Mouse (Mus musculus) gastrocnemius, postnatal 10 days (tissue): Measurements from ENCODE around the gene Deup1. TPM values are rescaled to one million over a fixed set of nuclear protein-coding genes. Genes with fewer than 3 reads are reported as not detected.

Source experiments
- DNase-seq: peaks from one replicate; pipeline ENCODE4 v3.0.0; 2021; ENCODE audit warnings: mixed read lengths
- long read RNA-seq, 2 experiments: library from polyadenylated mRNA; stranded (forward); transcript quantifications; one replicate each; pipeline ENCODE4 v2.0.0; 2021
- total RNA-seq, 2 experiments: library from RNA; stranded (reverse); gene quantifications; 2 replicates each; pipeline ENCODE4 v1.2.3; 2021

The Deup1 gene
- under 1 TPM; 0.09 to 0.11 TPM for total RNA-seq
- long read RNA-seq, experiment 1, partial matches to known transcripts: 1 of 1 reads
- long read RNA-seq, experiment 1, other reads (novel, unspliced or antisense): 0 of 1 reads
- long read RNA-seq, experiment 2: 0 reads

DNA sequence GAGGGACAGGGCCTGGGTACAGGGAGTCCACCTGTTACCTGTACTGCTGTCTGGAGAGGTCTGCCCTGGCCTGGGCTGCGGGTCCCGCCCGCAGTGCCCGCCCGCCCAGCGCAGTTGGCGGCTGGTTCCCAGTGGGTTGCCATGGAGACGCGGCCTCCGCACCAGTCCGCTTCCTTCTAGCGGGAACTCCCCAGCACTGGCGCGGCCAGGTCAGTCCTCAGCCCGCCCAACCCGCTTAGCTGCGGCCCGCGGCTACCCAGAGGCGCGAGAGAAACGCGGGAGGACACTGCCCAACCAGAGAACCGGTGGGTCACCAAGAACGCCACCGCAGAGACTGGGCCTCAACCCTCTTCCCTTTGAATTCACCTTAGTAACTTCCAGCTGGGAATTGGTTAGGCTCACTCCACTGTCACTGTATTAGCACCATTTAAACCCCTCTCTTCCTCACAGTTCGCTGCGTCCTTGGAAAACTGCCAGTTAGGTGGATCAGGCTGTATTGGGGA, at the start of gene Deup1:
Gene Deup1, minus strand, starts transcription at position 149 of the 503 bp plus-strand sequence.
- peak; percentile 39 for DNase-seq

DNA sequence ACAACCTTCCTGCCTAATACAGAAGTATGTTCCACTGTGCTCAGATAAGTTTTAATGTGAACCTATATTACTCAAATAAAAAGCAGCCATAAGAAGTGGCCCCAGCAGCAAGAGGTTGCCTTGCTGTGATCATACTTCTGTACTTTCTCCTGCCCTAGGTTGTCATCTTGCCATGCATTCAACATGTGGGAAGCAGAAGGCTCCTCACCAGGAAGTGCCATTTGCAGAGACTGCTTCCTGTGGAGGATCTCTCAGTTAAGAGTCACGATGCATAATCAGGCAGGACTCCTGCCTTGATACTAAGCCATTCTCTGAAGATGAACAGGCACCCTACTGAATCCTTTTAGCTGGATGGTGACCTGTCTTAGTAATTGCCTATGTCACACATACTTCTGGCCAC, 44.5 kb upstream of the Deup1 start:
- DNase-seq: no peak

DNA sequence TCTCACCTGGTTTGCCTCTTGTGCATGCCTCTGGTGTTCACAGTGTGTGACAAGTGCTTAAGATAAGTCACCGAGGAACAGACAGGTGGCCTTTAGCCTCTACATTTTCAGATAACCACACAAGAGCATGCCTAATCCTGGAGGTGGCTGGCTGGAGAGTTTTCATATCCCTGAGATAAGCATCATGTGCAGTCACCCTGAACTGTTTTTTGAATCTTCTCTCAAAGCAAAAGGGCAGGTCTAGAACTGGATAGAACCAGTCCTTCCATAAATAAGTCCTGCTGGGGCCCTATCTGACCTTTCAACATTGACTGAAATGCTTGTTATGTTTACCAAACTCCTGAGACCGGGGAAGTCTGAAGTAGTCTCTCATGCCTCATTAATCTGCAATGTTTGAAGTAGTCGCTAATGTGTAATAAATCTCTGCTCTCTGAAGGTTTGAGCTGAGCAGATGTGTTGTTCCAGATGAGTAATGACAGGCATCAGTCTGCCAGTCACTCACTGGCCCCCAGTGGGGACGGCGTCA, 42.3 kb upstream of the Deup1 start:
- no peak for DNase-seq

DNA sequence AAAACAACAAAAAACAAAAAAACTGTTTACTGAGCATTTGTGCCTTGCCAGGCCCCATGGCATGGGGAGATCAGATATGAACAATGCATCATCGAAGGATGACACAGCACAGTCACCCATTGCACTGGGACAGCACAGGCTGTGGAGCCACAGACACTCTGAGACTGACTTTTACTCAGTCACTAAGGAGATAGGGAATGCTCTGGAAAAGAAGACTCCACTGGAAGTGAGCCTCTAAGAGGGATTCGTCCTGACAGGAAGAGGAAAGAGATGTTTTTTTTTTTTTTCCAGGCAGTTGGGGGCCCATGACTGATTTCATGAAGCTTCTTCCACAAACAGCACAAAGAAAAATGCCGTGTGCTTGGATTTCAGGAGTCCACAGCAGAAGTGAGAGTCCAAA, 41.7 kb upstream of the Deup1 start:
- no peak for DNase-seq

DNA sequence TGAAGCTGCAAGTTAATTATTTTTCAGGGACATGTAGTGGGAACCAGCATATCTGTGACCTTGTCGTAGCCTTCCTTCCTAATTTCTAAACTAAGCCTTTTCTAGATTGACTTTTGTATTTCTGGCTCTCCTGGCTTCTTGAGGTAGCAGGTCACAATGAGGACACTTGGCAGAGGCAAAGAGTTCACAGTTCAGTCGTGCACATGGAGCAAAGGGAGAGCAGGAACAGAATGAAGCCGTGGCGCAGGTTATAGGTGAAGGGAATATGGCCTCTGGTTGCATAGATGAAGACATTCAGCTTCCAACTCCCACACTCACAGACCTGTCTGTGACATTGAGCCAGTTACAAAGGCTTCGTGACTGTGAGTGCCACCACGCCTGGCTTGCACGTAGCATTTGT, 36.9 kb upstream of the Deup1 start:
- no peak for DNase-seq

DNA sequence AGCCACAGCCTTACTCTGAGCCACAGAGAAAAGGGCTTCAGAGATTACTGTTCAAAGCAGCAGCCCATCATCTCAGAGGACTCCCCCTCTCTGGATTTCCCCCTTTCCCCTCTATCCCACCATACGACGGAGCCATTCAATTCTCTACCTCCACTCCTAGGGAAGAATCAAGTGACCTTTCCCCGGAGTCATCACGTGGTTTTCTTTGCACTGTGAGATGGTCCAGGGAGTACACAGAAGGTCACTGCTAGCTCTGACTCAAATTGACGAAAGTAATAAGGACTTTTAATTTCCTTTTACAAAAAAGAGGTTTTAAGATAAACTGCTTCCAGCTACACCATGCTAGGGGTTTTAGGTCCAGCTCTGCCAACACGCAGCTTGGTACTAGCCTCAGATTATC, 31.3 kb upstream of the Deup1 start:
- no peak for DNase-seq

DNA sequence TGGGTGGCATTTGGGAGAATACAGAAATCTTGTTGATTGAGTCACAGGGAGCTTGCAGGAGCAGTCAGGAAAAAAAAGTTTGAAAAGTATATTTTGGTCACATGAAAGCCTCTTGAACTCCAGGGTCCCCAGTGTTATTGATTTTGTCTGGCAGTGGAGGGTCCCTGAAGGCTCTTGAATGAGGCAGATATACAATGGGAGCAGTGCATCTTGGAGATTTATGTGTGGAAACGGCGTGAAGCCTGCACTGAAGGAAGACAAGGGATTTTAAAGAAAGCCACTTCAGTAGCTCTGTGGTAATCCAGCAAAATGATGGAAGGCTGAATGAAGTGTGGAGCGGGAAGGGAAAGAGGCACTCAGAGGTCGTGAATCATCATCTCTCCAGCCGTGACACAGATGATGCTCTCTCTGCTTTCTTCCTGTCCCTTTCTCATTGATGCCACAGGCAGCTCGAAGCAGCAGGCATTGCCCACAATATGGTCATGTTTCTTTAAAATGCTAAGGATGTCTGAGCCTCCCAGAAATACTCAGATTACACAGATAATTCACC, 30.6 kb upstream of the Deup1 start:
- DNase-seq: no peak

DNA sequence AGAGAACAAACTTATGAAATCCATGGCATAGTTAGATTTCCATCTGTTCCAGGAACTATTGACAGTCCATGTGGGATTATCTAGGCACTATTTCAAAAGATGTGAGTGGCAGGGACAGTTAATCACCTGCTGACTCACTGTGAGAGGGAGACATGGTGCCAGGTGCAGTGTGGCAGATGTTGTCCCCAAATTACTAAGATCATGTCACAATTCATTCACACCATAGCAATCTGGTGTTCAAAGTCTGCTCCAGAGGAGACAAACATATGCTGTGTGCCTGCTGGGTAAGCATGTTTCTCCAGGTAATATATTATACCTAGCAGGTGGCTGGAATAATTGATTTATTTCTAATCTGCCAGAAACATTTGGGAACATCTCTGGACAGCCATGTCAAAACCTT, 25.3 kb upstream of the Deup1 start:
- DNase-seq: no peak

DNA sequence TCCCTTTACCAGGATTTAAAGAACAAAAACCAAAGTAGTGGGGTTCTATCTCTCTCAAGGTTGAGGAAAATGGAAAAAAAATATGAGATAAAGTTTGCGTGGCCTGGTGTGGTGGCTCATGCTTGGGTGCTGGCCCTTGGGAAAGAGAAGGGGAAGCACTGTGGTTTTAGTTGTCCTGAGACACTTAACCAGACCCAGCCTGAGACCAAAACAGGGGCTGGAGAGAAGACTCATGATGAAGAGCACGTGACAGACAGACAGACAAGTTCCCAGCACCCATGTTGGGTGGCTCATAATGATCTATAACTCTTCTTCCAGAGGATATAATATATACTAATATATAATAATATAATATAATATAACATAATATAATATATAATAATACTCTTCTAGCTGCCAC, 22.2 kb upstream of the Deup1 start:
- DNase-seq: no peak

DNA sequence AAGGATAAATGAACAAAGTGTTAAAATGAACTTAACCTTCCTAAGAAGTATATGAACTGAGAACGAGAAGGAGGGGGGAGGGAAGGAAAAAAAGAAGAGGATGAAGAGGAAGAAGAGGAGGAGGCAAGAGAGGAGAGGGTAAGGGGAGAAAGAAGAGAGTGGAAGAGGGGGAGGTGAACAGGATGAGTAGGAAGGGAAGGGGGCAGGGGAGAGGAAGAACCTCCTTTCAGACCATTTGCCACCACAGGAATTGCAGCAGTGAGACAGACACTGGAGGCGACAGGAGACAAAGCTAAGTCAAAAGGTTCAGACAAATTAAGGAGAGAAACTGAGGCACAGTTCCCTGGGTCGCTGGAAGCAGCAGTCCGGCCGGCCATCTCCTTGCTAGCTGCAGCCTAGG, 349 bp downstream of the Deup1 start:
- DNase-seq: no peak

DNA sequence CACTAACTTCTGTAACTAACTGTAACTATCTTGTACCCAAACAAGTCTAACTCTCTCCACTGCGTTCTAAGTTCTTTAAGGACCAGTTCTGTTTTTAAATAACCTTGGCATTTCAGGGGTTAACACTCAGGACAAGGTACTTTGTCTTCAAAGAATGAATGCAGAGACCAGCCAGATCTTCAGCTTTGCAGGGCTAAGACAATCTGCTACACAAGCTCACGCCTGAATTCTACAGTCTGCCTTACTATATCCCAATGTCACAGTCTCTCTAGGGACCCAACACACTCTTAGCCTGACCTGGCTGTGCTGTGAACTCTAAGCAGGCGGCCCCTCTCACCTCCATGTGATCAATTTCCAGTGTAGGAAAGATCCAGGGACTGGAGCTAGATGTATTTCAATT, 3.0 kb downstream of the Deup1 start:
- no peak for DNase-seq

DNA sequence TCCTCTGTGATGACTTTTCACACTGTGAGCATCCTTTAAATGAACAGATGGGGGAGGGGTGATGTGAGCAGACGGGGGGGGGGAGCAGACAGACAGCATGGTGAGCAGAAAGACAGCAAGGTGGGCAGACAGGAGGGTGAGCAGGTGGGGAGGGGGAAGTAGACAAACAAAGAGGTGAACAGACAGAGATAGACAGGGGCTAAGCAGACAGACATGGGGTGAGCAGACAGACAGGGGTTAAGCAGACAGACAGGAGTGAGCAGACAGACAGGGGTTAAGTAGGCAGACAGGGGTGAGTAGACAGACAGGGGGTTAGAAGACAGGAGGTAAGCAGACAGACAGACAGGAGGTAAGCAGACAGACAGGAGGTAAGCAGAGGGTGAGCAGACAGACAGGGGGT, 8.0 kb downstream of the Deup1 start:
- no peak for DNase-seq

DNA sequence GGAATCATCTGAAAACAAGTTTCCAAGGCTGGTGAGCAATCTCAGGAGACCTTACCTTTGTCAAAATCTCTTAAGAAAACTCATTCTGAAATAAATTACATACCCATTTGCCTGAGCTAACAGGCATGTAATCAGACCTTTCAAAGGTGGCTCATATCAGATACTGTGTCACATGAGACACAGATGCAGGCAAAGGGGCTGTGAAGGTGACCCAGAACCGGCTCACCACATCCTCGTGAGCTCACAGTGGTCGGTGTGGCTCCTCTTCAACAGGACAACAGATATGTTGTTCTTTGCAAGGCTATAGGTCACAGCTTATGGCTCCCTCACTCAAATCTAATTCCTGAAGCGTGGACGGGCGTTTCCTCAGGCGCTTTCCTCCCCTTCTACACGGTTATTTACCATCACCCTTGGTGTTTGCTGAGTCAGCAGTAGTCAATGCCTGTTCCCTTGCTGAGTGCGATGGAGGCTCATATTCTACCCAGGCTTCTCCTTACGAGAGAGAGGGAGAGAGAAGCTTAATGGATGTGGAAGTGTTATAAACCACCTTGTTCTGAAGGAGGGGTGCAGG, 8.6 kb downstream of the Deup1 start:
- no peak for DNase-seq

DNA sequence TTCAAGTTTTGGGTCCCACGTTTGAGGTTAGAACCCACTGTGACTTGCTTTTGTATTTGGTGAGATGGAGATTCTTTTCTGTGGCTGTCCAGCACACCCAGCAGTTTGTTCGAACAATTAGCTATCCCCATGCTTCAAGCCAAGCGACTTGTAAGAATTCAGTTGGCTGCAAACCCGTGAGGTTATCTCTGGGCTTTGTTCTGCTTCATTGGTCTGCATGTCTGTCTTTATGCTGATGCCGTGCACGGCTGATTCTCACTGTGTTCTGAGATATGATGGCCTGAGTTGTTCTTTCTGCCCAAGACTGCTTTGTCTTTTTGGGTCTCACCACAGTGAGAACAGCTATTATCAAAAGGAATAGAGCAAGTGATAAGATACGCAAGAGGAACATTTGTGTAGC, 10.7 kb downstream of the Deup1 start:
- DNase-seq: no peak

DNA sequence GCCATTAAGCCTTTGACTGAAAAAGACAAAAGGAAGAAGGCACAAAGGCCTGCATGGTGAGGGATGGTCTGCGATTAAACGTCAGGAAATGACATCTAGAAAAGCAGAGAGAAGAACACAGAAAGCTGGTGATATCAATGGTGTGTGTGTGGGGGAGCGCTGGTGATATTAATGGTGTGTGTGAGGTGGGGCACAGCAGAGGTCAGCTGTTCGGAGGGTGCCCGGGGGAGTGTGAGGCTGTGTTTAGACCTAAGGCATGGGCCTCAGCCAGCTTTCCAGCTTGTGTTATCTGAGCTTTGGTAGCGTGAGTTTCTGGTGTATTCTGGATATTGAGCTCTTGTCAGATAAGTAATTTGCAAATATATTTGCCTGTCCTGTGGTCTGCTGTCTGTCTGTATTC, 11.3 kb downstream of the Deup1 start:
- no peak for DNase-seq

DNA sequence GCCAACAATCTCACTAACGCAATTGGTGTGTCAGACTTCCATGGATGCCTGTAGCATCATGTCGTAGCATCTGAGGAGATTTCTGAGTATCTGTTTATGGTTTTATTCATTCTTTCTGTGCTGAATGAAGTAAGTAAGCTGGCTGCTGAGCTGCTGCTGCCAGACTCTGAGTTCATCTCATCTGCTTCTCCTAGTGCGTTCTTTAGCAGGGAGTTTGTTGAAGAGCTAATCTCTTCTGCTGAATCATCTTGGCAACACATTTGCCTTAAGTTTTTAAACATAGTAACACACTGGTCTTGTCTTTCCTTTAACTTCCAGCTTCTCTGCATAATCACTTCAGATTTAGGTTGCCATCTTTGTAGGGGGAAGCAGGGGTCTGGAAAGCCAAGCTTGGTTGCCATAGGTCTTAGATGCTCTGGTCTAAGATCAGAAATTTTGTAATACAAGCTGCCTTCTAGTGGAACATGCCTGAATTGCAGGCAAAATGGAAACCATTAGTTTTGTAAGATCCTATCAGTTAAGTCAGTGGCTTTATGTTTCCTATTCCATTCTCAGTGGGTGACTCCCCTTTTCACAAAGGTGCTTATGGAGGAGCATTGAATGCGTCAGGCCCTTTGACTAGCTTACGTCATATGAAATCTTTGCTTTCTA, 18.3 kb downstream of the Deup1 start:
- DNase-seq: no peak

DNA sequence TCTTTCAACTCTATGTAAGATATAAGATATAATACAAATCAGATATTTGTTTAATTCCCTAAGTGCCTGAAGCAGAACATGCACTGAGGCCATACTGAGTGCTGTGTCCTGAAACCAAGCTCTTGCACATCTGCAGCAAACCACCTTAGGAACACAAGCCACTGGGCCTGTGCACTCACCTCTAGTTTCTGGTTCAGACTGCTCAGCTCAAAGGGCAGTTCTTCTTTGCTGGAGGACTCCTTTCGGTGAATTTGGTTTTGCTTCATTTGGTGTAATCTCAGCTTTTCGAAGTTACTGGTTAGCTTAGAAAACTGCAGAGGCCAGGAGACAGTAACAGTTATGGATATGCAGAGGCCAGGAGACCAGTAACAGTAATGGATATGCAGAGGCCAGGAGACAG, 20.1 kb downstream of the Deup1 start:
- DNase-seq: no peak

DNA sequence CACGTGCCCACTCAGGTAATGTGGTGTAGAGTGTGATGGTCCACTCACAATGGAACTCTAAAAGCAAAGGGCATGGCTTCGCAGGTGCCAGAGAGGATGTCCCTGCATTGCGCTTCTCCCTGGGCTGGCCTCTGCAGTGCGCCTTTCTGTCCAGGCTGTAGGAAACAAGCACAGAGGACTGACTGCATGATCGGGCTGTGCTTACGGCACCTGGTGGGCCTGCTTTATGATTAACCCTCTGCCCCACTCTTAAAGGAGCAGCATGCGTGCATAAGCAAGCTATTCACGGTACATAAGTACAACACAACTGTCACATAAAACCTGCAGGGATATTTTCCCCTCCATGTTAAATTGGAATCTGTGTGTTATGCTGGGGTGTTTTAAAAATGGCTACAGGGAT, 24.6 kb downstream of the Deup1 start:
- DNase-seq: no peak

DNA sequence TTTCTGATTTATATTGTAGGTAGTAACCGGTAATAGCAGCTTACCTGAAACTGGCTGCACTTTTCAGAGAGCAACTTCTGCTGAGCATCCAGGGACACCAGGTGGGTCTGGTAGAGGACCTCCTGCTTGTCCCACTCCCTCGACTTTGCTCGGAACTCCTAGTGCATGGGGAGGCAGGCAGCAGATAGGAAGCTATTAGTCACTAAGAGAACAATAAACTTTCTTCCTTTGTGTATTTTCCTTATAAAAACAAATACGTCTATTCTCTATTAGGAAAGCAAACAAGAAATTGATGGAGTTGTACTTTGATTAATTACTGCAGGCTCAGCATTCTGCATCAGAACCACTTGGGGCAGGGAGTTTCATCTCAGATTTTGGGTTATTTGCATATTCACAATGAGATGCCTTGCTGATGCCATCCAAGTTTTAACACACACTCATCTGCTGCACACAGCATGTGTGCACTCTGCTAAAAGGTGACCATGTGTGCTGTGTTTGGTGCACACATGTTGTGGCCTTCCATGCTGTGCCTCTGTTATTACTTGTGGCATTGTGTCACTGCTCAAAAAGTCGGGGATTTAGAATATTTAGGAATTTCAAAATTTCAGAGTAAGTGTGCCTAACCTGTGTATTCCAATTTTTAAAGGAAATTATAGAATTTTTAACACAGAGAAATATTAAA, 26.7 kb downstream of the Deup1 start:
- DNase-seq: no peak

DNA sequence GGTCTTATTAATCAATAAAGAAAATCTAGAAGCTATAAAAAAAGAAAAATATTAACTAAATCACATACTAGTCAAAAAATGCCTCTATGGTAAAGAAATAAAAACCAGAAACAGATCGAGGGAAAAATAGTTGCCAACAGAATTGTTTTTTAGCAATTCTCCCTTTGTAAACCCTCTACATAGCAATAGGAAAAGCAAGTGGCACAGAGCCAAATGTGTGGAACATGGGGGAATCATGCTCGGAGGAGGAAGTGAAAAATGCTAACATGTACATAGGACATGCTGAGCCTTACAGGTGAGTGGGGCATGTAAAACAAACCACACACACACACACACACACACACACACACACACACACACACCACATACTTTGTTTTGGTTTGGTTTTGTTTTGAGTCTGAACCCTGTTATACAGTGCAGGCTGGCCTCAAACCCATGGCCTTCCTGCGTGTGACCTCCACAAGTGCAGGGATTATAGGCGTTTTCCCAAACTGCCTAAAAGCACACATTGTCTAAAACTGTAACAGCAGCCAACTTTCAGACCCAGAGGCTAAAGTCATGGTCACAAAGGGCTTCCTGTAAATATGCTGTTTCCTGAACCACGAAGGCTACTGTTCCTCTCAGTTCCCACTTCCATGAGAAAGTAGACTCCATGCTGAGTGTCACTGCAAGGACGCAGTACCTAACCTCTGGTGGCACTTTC, 27.4 kb downstream of the Deup1 start:
- DNase-seq: no peak

DNA sequence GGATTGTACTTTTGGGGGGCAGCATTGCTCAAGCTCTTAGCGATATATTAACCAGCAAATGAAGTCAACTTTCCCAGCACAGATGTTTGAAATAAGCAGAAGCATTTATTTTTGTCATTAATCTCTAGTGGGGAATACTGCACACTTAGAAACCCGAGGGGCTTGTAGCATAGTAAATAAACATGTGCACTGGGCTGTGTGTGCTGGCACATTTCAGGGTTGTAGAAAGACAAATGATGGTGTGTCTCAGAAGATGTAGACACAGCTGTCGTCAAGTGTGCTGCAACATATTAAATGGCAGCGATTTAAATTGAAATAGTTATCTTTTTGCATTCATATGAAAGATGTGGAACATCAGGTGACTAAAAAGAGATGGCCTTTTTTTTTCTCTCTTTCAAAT, 31.1 kb downstream of the Deup1 start:
- DNase-seq: no peak

DNA sequence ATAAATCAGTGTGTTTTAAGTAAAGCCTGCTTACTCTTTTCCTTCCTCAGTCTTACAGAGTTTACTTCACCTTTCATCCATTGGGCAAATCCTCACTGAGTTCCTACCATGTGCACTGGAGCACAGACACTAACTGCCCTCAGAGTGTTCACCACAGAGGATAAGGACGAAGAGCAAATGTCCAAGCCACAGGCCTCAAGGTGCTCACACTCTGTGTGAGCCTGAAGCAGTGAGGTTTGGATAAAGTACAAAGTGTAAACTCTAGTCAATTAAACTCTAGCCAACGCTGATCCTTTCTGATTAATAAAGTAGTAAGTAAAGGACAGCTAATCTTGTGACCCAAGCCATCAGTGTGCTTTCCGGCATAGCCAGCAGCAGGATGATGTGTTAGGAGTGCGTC, 33.6 kb downstream of the Deup1 start:
- DNase-seq: no peak
